Comparison of ENCODE assay signal across 8 mouse cellular contexts in genomic region chr9:106288864-106289263, GRCm38 (mm10). TPM values are rescaled to one million over a fixed set of nuclear protein-coding genes. Genes with fewer than 3 reads are reported as not detected.
DNase-seq lines count a peak whose midpoint lies in the region; ATAC-seq and TF ChIP-seq lines count a peak whose summit lies in the region.

No protein-coding gene starts in this region.

- no peaks in the 10 kb centered on the region for H3K9me3 ChIP-seq in CH12.LX (replicated peaks; ENCODE audit: low read length)
- no peaks in the 10 kb centered on the region for H3K9me3 ChIP-seq in liver, embryonic 16.5 days (replicated peaks; ENCODE audit: control insufficient read depth, low read length)

- in situ Hi-C loops in CH12.LX (cut with MboI; ENCODE audit: low pct_ligation_motif_present, low pct_unique_long_range_greater_than_20kb, low sequenced_read_pairs) = no loop called here

- no peaks in the 10 kb centered on the region for H3K27me3 ChIP-seq in CH12.LX (replicated peaks)
- H3K27me3 ChIP-seq in liver, embryonic 16.5 days (ENCODE audit: control insufficient read depth, insufficient read depth, low read depth, low read length) = no peaks in the 10 kb centered on the region
- H3K27me3 ChIP-seq in thymus, adult 2 months (ENCODE audit: control insufficient read depth, insufficient read depth, low read length) = no peaks in the 10 kb centered on the region

- peak; percentile 51; the same call in 1 of the 2 replicates for ATAC-seq in liver, embryonic 16.5 days (ENCODE audit: low read depth)
- peak; percentile 76 for ATAC-seq in neutrophil, adult 5-6 weeks (ENCODE audit: extremely low read depth, insufficient number of reproducible peaks, low FRiP score, poor library complexity, severe bottlenecking)

- H3K27ac ChIP-seq in CH12.LX (ENCODE audit: insufficient read depth, low read depth) = no peak overlapping the region
- H3K27ac ChIP-seq in liver, embryonic 16.5 days (ENCODE audit: low read length) = no peak overlapping the region
- no peak overlapping the region for H3K27ac ChIP-seq in thymus, adult 2 months (ENCODE audit: control insufficient read depth, insufficient read depth, low read length)

- dilution Hi-C loops in CH12.LX (cut with MboI; ENCODE audit: extremely low pct_ligation_motif_present, extremely low pct_unique_long_range_greater_than_20kb, low sequenced_read_pairs) = no loop called here

- no peaks in the 10 kb centered on the region for H3K79me2 ChIP-seq in CH12.LX (replicated peaks; ENCODE audit: control insufficient read depth, extremely low read depth, insufficient read depth, poor library complexity, severe bottlenecking)

- WGBS in liver, embryonic 16.5 days (ENCODE audit: insufficient replicate concordance) = 25% methylated on average over 3 of the region's 3 CpGs
- WGBS in thymus, adult 2 months = 42% methylated on average over 3 of the region's 3 CpGs

- H3K4me1 ChIP-seq in CH12.LX (ENCODE audit: control insufficient read depth in 1 of 2, insufficient read depth in 2 of 2) = no peaks in the 10 kb centered on the region
- no peaks in the 10 kb centered on the region for H3K4me1 ChIP-seq in liver, embryonic 16.5 days (ENCODE audit: control insufficient read depth, low read depth, low read length)
- H3K4me1 ChIP-seq in thymus, adult 2 months (replicated peaks; ENCODE audit: control insufficient read depth, insufficient read depth, low read length) = no peaks in the 10 kb centered on the region

- peak; percentile 66 for DNase-seq in CH12.LX (ENCODE audit: extremely low read depth)
- peak; percentile 91 for DNase-seq in brain, embryonic 14.5 days (ENCODE audit: low read depth)
- peak; percentile 30 for DNase-seq in fibroblast of lung, adult 2 months (ENCODE audit: low read depth)
- DNase-seq in heart, postnatal 10 days = peak; percentile 83 to 86
- peak; percentile 84 to 91 for DNase-seq in kidney, postnatal 25 days
- DNase-seq in thymus, adult 2 months = peak; percentile 70

- intact Hi-C loops in heart, postnatal 10 days (cut with DNase I) = loop anchor here (1.0 to 2.0 kb wide), 2 partner anchors 132 to 184 kb away; no protein-coding TSS in a partner anchor

- TF ChIP-seq CTCF in CH12.LX (conservative IDR thresholded peaks at IDR 0.05 in 1 of 2, IDR thresholded peaks at IDR 0.05 in 1 of 2; ENCODE audit: low read depth in 2 of 2, low read length in 2 of 2) = peak; percentile 61 to 88
- TF ChIP-seq CTCF in brain, embryonic 14.5 days (IDR thresholded peaks at IDR 0.05; ENCODE audit: borderline replicate concordance, extremely low read depth, insufficient read depth, insufficient read length) = peak; percentile 85
- peak; percentile 74; the same call in 1 of the 2 replicates for TF ChIP-seq CTCF in thymus, adult 2 months (IDR thresholded peaks at IDR 0.05; ENCODE audit: borderline replicate concordance, control insufficient read depth, extremely low read depth, insufficient read depth, low read length, poor library complexity)

- peak; percentile 72 for TF ChIP-seq RAD21 in CH12.LX (IDR thresholded peaks at IDR 0.05; ENCODE audit: low read depth, low read length)

- H3K4me3 ChIP-seq in CH12.LX (replicated peaks in 1 of 3; ENCODE audit: low read depth in 2 of 3, low read length in 2 of 3, poor library complexity in 1 of 3) = no peak overlapping the region
- H3K4me3 ChIP-seq in liver, embryonic 16.5 days (ENCODE audit: low read depth, low read length) = no peak overlapping the region
- no peak overlapping the region for H3K4me3 ChIP-seq in thymus, adult 2 months (ENCODE audit: control insufficient read depth, insufficient read depth, low read length)

- H3K36me3 ChIP-seq in CH12.LX (replicated peaks in 1 of 2; ENCODE audit: control insufficient read depth in 1 of 2, insufficient read depth in 1 of 2, low read length in 1 of 2) = peaks cover 42 to 88% of the 10 kb centered on the region in 2 experiments
- H3K36me3 ChIP-seq in liver, embryonic 16.5 days (ENCODE audit: control insufficient read depth, insufficient read depth) = peaks cover 11% of the 10 kb centered on the region
- H3K36me3 ChIP-seq in thymus, adult 2 months (ENCODE audit: control insufficient read depth, insufficient read depth, low read length) = no peaks in the 10 kb centered on the region

- H3K9ac ChIP-seq in CH12.LX (ENCODE audit: insufficient read depth, low read depth) = no peak overlapping the region
- H3K9ac ChIP-seq in liver, embryonic 16.5 days (ENCODE audit: low read depth, low read length) = no peak overlapping the region

- no peak for TF ChIP-seq EP300 in CH12.LX (IDR thresholded peaks at IDR 0.05; ENCODE audit: low read length)

- H3K4me2 ChIP-seq in CH12.LX (ENCODE audit: insufficient read depth, low read depth, poor library complexity, severe bottlenecking) = no peak overlapping the region
- no peak overlapping the region for H3K4me2 ChIP-seq in liver, embryonic 16.5 days (ENCODE audit: low read depth, low read length)

- TF ChIP-seq POLR2A in CH12.LX (IDR thresholded peaks at IDR 0.05; ENCODE audit: low read depth, low read length) = no peak
- TF ChIP-seq POLR2A in brain, embryonic 14.5 days (IDR thresholded peaks at IDR 0.05; ENCODE audit: borderline replicate concordance, extremely low read depth, insufficient read depth, insufficient read length, poor library complexity, severe bottlenecking) = no peak
- TF ChIP-seq POLR2A in thymus, adult 2 months (IDR thresholded peaks at IDR 0.05; ENCODE audit: control insufficient read depth, extremely low read depth, insufficient read depth, low read length, poor library complexity) = no peak

TF ChIP-seq in CH12.LX, 34 proteins besides CTCF, POLR2A, EP300 and RAD21:
- no peak for TF ChIP-seq E2F4 (IDR thresholded peaks at IDR 0.05; ENCODE audit: insufficient replicate concordance, low read depth, low read length)
- peak; percentile 46 for TF ChIP-seq ZC3H11A (IDR thresholded peaks at IDR 0.05; ENCODE audit: low read depth, low read length)
- TF ChIP-seq SMC3 (IDR thresholded peaks at IDR 0.05; ENCODE audit: low read depth, low read length) = peak; percentile 94
- no peak for TF ChIP-seq USF2 (conservative IDR thresholded peaks at IDR 0.05; ENCODE audit: low read depth, low read length)
- 0 out of 2 replicates have a peak, but pooled peaks have one; percentile 10 for TF ChIP-seq ELF1 (IDR thresholded peaks at IDR 0.05; ENCODE audit: low read depth, low read length)
- TF ChIP-seq MAX (IDR thresholded peaks at IDR 0.05; ENCODE audit: low read length) = peak; percentile 21; the same call in 1 of the 2 replicates
- TF ChIP-seq TCF12 (IDR thresholded peaks at IDR 0.05; ENCODE audit: low read depth, low read length) = 0 out of 2 replicates have a peak, but pooled peaks have one; percentile 20
- no peak for TF ChIP-seq MYC (IDR thresholded peaks at IDR 0.05; ENCODE audit: low read depth, low read length)
- TF ChIP-seq UBTF (IDR thresholded peaks at IDR 0.05; ENCODE audit: low read depth, low read length) = no peak
- TF ChIP-seq BHLHE40 (IDR thresholded peaks at IDR 0.05; ENCODE audit: low read depth, low read length) = no peak

RNA-seq across cellular contexts. Expression of gene Poc1a, which starts 8.0 kb away (rescaled TPM):
- total RNA-seq in CH12.LX (2012; rRNA removed) (42.7 and 46.7 TPM in 2 replicates), CH12.LX (2014; rRNA removed) (24.2 and 24.5 TPM in 2 replicates)
- polyA plus RNA-seq in CH12.LX (2012; ENCODE audit: insufficient read length, low read depth) = 31.9 and 39.8 TPM in 2 replicates
- polyA plus RNA-seq in brain, embryonic 14.5 days (2012; rRNA removed) = 10.4 and 15.4 TPM in 2 replicates
- total RNA-seq in heart, postnatal 10 days (2021) = 1 to 10 TPM; 6.4 to 7.2 TPM
- polyA plus RNA-seq in liver, embryonic 16.5 days (2015; fragmentation: Nextera tagmentation; extraction: Ambion mirVana) = 20.3 and 21.0 TPM in 2 replicates
- 0.98 and 1.4 TPM in 2 replicates for total RNA-seq in neutrophil, adult 5-6 weeks (2017)
- polyA plus RNA-seq in thymus, adult 2 months (2012; rRNA removed) = 30.2 and 42.2 TPM in 2 replicates

RNA-seq across cellular contexts. Expression of gene Alas1, which starts 40.4 kb away (rescaled TPM):
- total RNA-seq in CH12.LX (2012; rRNA removed) = 65.1 and 71.9 TPM in 2 replicates
- total RNA-seq in CH12.LX (2014; rRNA removed) = 93.1 and 105 TPM in 2 replicates
- polyA plus RNA-seq in CH12.LX (2012; ENCODE audit: insufficient read length, low read depth) = 68.2 and 69.6 TPM in 2 replicates
- 75.2 and 75.4 TPM in 2 replicates for polyA plus RNA-seq in brain, embryonic 14.5 days (2012; rRNA removed)
- 100 to 1,000 TPM; 492 to 534 TPM for total RNA-seq in heart, postnatal 10 days (2021)
- polyA plus RNA-seq in liver, embryonic 16.5 days (2015; fragmentation: Nextera tagmentation; extraction: Ambion mirVana) = 53.9 and 57.9 TPM in 2 replicates
- 78.1 and 87.3 TPM in 2 replicates for total RNA-seq in neutrophil, adult 5-6 weeks (2017)
- 87.5 and 94.8 TPM in 2 replicates for polyA plus RNA-seq in thymus, adult 2 months (2012; rRNA removed)

Comparison
In these comparisons a context has a peak if more than half of its experiments do, and no peak if none do; other contexts are left out.
1. DNase-seq: peak in every context shown above with its lines; median percentile 91 in brain, embryonic 14.5 days; 88 in kidney, postnatal 25 days; 84 in heart, postnatal 10 days; 70 in thymus, adult 2 months; 66 in CH12.LX; 30 in fibroblast of lung, adult 2 months.